ENCODE assay signal across 19 mouse cellular contexts in the genomic region with DNA sequence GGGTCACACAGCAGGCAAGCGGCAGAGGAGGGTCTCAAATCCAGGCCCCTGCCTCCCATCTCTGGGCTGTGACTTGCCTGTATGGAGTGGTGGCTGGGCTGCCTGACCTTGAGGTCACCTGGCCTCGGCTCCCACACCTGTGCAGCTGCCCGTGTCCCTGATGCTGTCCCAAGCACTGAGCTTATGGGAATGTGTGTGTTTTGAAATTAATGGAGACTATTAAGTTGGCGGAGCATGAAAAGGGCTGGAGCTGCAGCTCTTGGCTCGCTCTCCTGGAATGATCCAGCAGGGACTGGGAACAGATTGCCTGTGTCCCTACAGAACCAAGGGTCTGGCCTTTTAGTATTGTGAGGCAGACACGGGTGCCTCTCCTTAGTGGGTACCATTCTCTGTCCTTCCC. TPM values are rescaled to one million over a fixed set of nuclear protein-coding genes. Genes with fewer than 3 reads are reported as not detected.
DNase-seq lines count a peak whose midpoint lies in the region; ATAC-seq lines count a peak whose summit lies in the region.
"Had no signal": no experiment of that assay in that cellular context is flagged by ENCODE, and none has a peak within 500 bp of the region (broad histone marks: within the 10 kb centered on the region; RNA-seq: fewer than 3 reads in every experiment).

No protein-coding gene starts in this region.

- H3K36me3 ChIP-seq in intestine, embryonic 16.5 days (ENCODE audit: control insufficient read depth, insufficient read depth, low read length) = no peaks in the 10 kb centered on the region
- H3K36me3 ChIP-seq in intestine, embryonic 15.5 days = no peaks in the 10 kb centered on the region
- H3K36me3 ChIP-seq in kidney, embryonic 16.5 days (ENCODE audit: insufficient read depth, low read length) = no peaks in the 10 kb centered on the region
- no peaks in the 10 kb centered on the region for H3K36me3 ChIP-seq in limb, embryonic 10.5 days
- H3K36me3 ChIP-seq: forebrain, embryonic 12.5 days; heart, embryonic 13.5 days; hindbrain, embryonic 15.5 days; limb, embryonic 13.5 days; liver, embryonic 13.5 days; midbrain, embryonic 12.5 days; neural tube, embryonic 12.5 days had no signal

- no peak overlapping the region for H3K4me3 ChIP-seq in intestine, embryonic 16.5 days (ENCODE audit: low read length)
- no peak overlapping the region for H3K4me3 ChIP-seq in intestine, embryonic 15.5 days (replicated peaks)
- H3K4me3 ChIP-seq in kidney, embryonic 16.5 days (ENCODE audit: low read length) = no peak overlapping the region
- no peak overlapping the region for H3K4me3 ChIP-seq in limb, embryonic 10.5 days
- H3K4me3 ChIP-seq: forebrain, embryonic 12.5 days; heart, embryonic 13.5 days; hindbrain, embryonic 15.5 days; limb, embryonic 13.5 days; liver, embryonic 13.5 days; midbrain, embryonic 12.5 days; neural tube, embryonic 12.5 days had no signal

- no peak for ATAC-seq in intestine, embryonic 16.5 days
- no peak for ATAC-seq in intestine, embryonic 15.5 days
- ATAC-seq in kidney, embryonic 16.5 days (ENCODE audit: low FRiP score, low TSS enrichment) = peak; percentile 37; the same call in 1 of the 2 replicates
- ATAC-seq: intestine, postnatal 0 days had no signal

- H3K27ac ChIP-seq in intestine, embryonic 16.5 days (ENCODE audit: low read length) = no peak overlapping the region
- H3K27ac ChIP-seq in intestine, embryonic 15.5 days = no peak overlapping the region
- peak overlapping the region; percentile 63 for H3K27ac ChIP-seq in kidney, embryonic 16.5 days (ENCODE audit: low read length)
- H3K27ac ChIP-seq in limb, embryonic 10.5 days = peak overlapping the region; percentile 37; the same call in 1 of the 2 replicates
- H3K27ac ChIP-seq: forebrain, embryonic 12.5 days; heart, embryonic 13.5 days; hindbrain, embryonic 15.5 days; limb, embryonic 13.5 days; liver, embryonic 13.5 days; macrophage; midbrain, embryonic 12.5 days; neural tube, embryonic 12.5 days had no signal

- WGBS in intestine, embryonic 16.5 days = 67% methylated on average over 6 of the region's 6 CpGs
- 65% methylated on average over 6 of the region's 6 CpGs for WGBS in intestine, embryonic 15.5 days
- 20% methylated on average over 6 of the region's 6 CpGs for WGBS in kidney, embryonic 16.5 days
- 64% methylated on average over 6 of the region's 6 CpGs for WGBS in limb, embryonic 10.5 days

- H3K4me2 ChIP-seq in intestine, embryonic 16.5 days (ENCODE audit: low read depth, low read length) = no peak overlapping the region
- no peak overlapping the region for H3K4me2 ChIP-seq in intestine, embryonic 15.5 days (replicated peaks)
- H3K4me2 ChIP-seq in kidney, embryonic 16.5 days (replicated peaks; ENCODE audit: low read depth, low read length) = no peak overlapping the region
- H3K4me2 ChIP-seq: forebrain, embryonic 12.5 days; heart, embryonic 13.5 days; hindbrain, embryonic 15.5 days; limb, embryonic 13.5 days; liver, embryonic 13.5 days; midbrain, embryonic 12.5 days; neural tube, embryonic 12.5 days had no signal

- peaks cover 17% of the 10 kb centered on the region; the same call in 1 of the 2 replicates for H3K27me3 ChIP-seq in intestine, embryonic 16.5 days (replicated peaks; ENCODE audit: control insufficient read depth, insufficient read depth, low read length)
- peaks cover 24% of the 10 kb centered on the region for H3K27me3 ChIP-seq in intestine, embryonic 15.5 days (replicated peaks)
- 0 out of 2 replicates have a peak, but pooled peaks cover 7% of the 10 kb centered on the region for H3K27me3 ChIP-seq in kidney, embryonic 16.5 days (ENCODE audit: insufficient read depth, low read length)
- peaks cover 91% of the 10 kb centered on the region for H3K27me3 ChIP-seq in limb, embryonic 10.5 days (ENCODE audit: low read depth, poor library complexity, severe bottlenecking)

- peak; percentile 54 for DNase-seq in kidney, adult 18-20 months
- DNase-seq in limb, embryonic 10.5 days (ENCODE audit: low spot score) = no peak
- DNase-seq in frontal cortex, postnatal 36 days (ENCODE audit: low spot score in 2 of 2) = no peak
- DNase-seq in urinary bladder, postnatal 10 days (ENCODE audit: low spot score) = no peak
- DNase-seq: B cell, adult 2 months; cerebellum, adult 2 months; liver, embryonic 13.5 days; thymus, postnatal 25 days had no signal

- H3K9ac ChIP-seq in intestine, embryonic 16.5 days (ENCODE audit: low read depth, low read length) = 0 out of 2 replicates have a peak overlapping the region, but pooled peaks have one; percentile 3
- H3K9ac ChIP-seq in intestine, embryonic 15.5 days = no peak overlapping the region
- no peak overlapping the region for H3K9ac ChIP-seq in kidney, embryonic 16.5 days (replicated peaks; ENCODE audit: low read length)
- H3K9ac ChIP-seq: forebrain, embryonic 12.5 days; heart, embryonic 13.5 days; hindbrain, embryonic 15.5 days; limb, embryonic 13.5 days; liver, embryonic 13.5 days; midbrain, embryonic 12.5 days; neural tube, embryonic 12.5 days had no signal

- peaks cover 27% of the 10 kb centered on the region for H3K4me1 ChIP-seq in intestine, embryonic 16.5 days (ENCODE audit: control insufficient read depth, insufficient read depth, low read length)
- peaks cover 22% of the 10 kb centered on the region for H3K4me1 ChIP-seq in intestine, embryonic 15.5 days (replicated peaks)
- peaks cover 59% of the 10 kb centered on the region for H3K4me1 ChIP-seq in kidney, embryonic 16.5 days (ENCODE audit: insufficient read depth, low read length)
- peaks cover 64% of the 10 kb centered on the region for H3K4me1 ChIP-seq in limb, embryonic 10.5 days

- no peaks in the 10 kb centered on the region for H3K9me3 ChIP-seq in intestine, embryonic 16.5 days (ENCODE audit: control insufficient read depth, low read length)
- H3K9me3 ChIP-seq in intestine, embryonic 15.5 days = no peaks in the 10 kb centered on the region
- no peaks in the 10 kb centered on the region for H3K9me3 ChIP-seq in kidney, embryonic 16.5 days (ENCODE audit: low read length)
- no peaks in the 10 kb centered on the region for H3K9me3 ChIP-seq in limb, embryonic 10.5 days (replicated peaks)
- H3K9me3 ChIP-seq: forebrain, embryonic 12.5 days; heart, embryonic 13.5 days; hindbrain, embryonic 15.5 days; limb, embryonic 13.5 days; liver, embryonic 13.5 days; midbrain, embryonic 12.5 days; neural tube, embryonic 12.5 days had no signal

RNA-seq across cellular contexts. Expression of a gene that starts 15.6 kb away (rescaled TPM):
- polyA plus RNA-seq in intestine, embryonic 16.5 days (2015; fragmentation: Nextera tagmentation; extraction: Ambion mirVana) = 11.6 and 13.1 TPM in 2 replicates
- 11.8 and 11.9 TPM in 2 replicates for polyA plus RNA-seq in intestine, embryonic 15.5 days (2015; fragmentation: Nextera tagmentation; extraction: Ambion mirVana)
- 15.6 and 16.4 TPM in 2 replicates for polyA plus RNA-seq in kidney, embryonic 16.5 days (2015; fragmentation: Nextera tagmentation; extraction: Ambion mirVana)
- polyA plus RNA-seq in limb, embryonic 10.5 days (2016; fragmentation: Nextera tagmentation; extraction: Ambion mirVana) = 2.8 and 4.4 TPM in 2 replicates

RNA-seq across cellular contexts. Expression of a gene that starts 32.5 kb away (rescaled TPM):
- 194 and 208 TPM in 2 replicates for polyA plus RNA-seq in intestine, embryonic 16.5 days (2015; fragmentation: Nextera tagmentation; extraction: Ambion mirVana)
- 211 and 214 TPM in 2 replicates for polyA plus RNA-seq in intestine, embryonic 15.5 days (2015; fragmentation: Nextera tagmentation; extraction: Ambion mirVana)
- 305 and 314 TPM in 2 replicates for polyA plus RNA-seq in kidney, embryonic 16.5 days (2015; fragmentation: Nextera tagmentation; extraction: Ambion mirVana)
- polyA plus RNA-seq in limb, embryonic 10.5 days (2016; fragmentation: Nextera tagmentation; extraction: Ambion mirVana) = 455 and 483 TPM in 2 replicates

RNA-seq across cellular contexts. Expression of a gene that starts 33.3 kb away (rescaled TPM):
- 1.6 and 1.9 TPM in 2 replicates for polyA plus RNA-seq in intestine, embryonic 16.5 days (2015; fragmentation: Nextera tagmentation; extraction: Ambion mirVana)
- polyA plus RNA-seq in intestine, embryonic 15.5 days (2015; fragmentation: Nextera tagmentation; extraction: Ambion mirVana) = 1.8 and 2.1 TPM in 2 replicates
- 5.4 and 6.8 TPM in 2 replicates for polyA plus RNA-seq in kidney, embryonic 16.5 days (2015; fragmentation: Nextera tagmentation; extraction: Ambion mirVana)
- 0.54 and 1.6 TPM in 2 replicates for polyA plus RNA-seq in limb, embryonic 10.5 days (2016; fragmentation: Nextera tagmentation; extraction: Ambion mirVana)
- polyA plus RNA-seq: macrophage had no signal

RNA-seq across cellular contexts. Expression of a gene that starts 53.0 kb away (rescaled TPM):
- 13.0 and 14.4 TPM in 2 replicates for polyA plus RNA-seq in intestine, embryonic 16.5 days (2015; fragmentation: Nextera tagmentation; extraction: Ambion mirVana)
- polyA plus RNA-seq in intestine, embryonic 15.5 days (2015; fragmentation: Nextera tagmentation; extraction: Ambion mirVana) = 9.8 and 10.1 TPM in 2 replicates
- 5.7 and 6.4 TPM in 2 replicates for polyA plus RNA-seq in kidney, embryonic 16.5 days (2015; fragmentation: Nextera tagmentation; extraction: Ambion mirVana)
- polyA plus RNA-seq in limb, embryonic 10.5 days (2016; fragmentation: Nextera tagmentation; extraction: Ambion mirVana) = 7.0 and 7.5 TPM in 2 replicates

Comparison
In these comparisons a context has a peak if more than half of its experiments do, and no peak if none do; other contexts are left out.
1. H3K27ac ChIP-seq: peak in kidney, embryonic 16.5 days (single experiment) and limb, embryonic 10.5 days (single experiment); none in intestine, embryonic 16.5 days (single experiment) and intestine, embryonic 15.5 days (single experiment).